Mouse (Mus musculus): ENCODE data around the gene Mapre1.
"Not testable (repeated sequence)": the region's sequence is repeated elsewhere in the genome, so short reads cannot be mapped to it uniquely, and the experiment has no call there.

Gene Mapre1

GRCm38 (mm10) chr2:153740500-153741436 lies at the start of gene Mapre1:
Gene Mapre1, plus strand, starts transcription at chr2:153741274.
- peak; percentile 99 for DNase-seq

GRCm38 (mm10) chr2:153693413-153693812 lies 47.7 kb upstream of the Mapre1 start:
- not testable (repeated sequence) for DNase-seq

GRCm38 (mm10) chr2:153694462-153695085 lies 46.5 kb upstream of the Mapre1 start:
- peak; percentile 13 to 15 for DNase-seq

DNA sequence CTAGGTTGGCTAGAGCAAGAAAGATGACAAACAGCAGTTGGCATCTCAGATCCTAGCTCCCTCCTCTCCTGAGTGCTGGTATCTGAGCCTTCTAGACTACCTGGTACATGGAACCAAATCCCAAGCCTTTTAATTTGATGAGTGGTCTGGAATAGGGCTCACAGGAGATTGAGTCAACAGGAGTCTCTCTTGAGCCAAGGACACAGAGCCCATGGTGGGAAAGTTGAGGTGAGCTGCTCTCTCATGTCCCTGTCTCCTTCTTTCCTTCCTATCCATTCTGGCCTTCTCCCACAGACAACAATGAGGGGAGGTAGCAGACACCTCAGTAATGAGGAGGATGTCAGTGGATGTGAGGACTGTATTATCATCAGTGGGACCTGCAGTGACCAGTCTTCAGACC lies 44.7 kb upstream of the Mapre1 start, which contains the start of gene Dnmt3c:
TSS of gene Dnmt3c (plus strand) at position 301 of the 400 bp plus-strand sequence.
- DNase-seq, result no peak

DNA sequence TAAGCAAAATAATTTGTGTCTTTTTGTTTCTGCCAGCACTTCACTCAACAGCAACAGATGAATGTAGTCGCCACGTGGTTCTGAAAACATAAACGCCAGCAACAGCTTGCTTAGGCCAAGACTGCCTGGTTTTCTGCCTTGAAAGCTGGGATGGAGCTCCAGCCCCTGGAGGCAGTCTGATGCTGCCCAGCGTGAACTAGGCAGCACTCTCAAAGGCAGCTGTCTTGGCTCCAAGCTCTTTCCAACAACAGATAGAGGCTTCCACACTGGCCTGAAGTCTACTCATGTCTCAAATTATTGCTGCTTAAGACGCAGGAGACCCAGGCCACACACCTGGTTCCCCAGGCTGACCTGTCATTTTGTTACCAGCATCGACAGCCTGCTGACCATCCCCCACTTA lies 37.7 kb upstream of the Mapre1 start:
- no peak for DNase-seq

GRCm38 (mm10) chr2:153710701-153711330 lies 30.3 kb upstream of the Mapre1 start:
- peak in 1 of 2 experiments; percentile 12 for DNase-seq

DNA sequence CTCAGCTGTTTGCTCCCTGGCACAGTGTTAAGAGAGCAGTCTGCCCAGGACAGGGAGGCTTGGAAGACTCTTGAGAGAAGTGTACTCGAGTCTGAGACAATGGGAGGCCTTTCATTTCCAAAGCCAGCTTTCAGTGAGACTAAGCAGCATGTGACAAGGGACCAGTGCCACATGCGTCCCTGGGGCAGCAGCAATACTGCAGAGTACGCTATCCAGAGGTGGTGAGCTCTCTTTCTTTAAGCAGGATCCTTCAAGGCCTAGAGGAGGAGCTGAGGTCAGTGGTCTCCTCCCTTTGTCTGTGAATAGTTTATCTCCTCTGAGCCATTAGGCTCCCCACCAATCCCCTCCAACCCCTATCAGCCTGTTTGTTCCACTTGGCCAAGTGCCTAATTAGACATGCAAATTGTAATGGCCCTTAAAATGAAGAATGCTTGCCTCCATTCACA lies 28.4 kb upstream of the Mapre1 start:
- DNase-seq, result no peak

DNA sequence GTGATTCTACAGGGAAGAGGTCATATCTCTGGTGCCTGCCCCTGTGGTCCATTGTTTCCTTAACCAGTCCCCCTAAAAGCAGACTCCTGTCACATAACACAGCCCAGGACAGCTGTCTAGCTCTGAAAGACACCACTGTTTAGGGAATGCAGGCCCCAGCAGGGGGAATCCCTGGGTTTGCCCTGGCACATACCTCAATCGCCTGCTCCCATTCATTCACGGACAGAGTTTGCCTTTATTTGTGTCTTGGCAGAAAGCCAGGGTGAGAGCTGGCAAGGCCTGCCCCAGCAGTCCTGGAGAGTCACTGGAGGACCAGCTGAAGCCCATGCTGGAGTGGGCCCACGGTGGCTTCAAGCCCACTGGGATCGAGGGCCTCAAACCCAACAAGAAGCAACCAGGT lies 27.8 kb upstream of the Mapre1 start:
- DNase-seq, result no peak

DNA sequence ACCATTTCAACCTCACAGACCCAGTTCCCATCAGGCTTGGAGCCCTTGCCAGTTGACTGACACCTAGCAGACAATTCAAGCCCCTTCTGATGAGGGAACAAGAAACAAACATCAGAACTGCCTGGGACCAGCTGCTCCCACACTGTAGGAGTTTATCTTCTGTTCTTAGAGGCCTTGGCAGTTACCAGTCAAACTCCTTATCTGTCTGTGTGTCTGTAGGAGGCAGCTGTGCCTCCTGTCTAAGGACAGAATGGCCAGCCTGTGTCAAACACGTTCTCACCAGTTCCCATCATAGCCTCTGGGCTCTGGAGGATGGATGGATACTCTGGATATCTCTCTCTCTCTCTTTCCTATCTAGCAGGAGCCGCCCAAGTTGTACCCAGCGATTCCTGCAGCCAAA lies 23.2 kb upstream of the Mapre1 start:
- not testable (repeated sequence) for DNase-seq

GRCm38 (mm10) chr2:153723098-153723497 lies 18.0 kb upstream of the Mapre1 start:
- no peak for DNase-seq

GRCm38 (mm10) chr2:153724424-153724823 lies 16.6 kb upstream of the Mapre1 start:
- DNase-seq, result no peak

DNA sequence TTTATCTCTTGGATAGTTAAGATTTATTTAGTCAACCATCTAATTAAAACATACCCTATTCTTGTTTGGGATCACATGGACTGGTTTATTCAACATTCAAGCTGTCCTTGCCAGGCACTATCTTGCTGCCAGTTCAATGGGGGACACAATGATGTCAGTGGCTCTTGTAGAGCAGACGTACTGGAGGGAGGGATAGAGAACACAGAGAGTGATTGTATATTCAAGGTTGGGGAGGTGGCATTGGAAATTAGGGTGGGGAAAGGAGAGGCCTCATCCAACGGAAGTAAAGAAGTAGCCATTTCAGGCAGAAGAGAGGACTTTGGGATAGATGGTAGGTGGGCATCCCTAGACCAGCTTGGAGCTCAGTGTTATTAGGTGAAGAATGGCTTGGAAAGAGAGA lies 16.2 kb upstream of the Mapre1 start:
- DNase-seq, result no peak

GRCm38 (mm10) chr2:153725291-153725690 lies 15.8 kb upstream of the Mapre1 start:
- DNase-seq, result no peak

- peak in 1 of 2 experiments; percentile 8 for DNase-seq
These were observed 7.0 kb upstream of the Mapre1 start for GRCm38 (mm10) chr2:153734033-153734432.

GRCm38 (mm10) chr2:153741437-153742065 lies 477 bp downstream of the Mapre1 start:
- DNase-seq, result peak in 1 of 2 experiments; percentile 63

DNA sequence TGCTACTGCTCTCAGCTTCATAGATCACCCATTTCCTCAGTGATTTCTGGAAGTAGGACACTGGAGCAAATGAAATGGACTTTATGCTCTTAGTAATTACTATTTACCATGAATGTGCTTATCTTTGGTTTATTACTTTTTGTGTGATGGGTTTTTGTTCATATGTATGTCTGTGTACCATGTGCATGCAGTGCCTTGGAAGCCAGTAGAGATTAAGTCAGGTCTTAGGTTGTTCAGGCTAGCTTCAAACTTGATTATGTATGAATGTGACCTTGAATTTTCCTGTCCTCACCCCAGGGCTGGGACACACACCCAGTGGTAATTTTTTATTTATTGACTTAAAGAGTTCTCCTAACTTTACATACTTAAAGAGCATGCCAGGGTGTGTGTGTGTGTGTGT lies 6.9 kb downstream of the Mapre1 start:
- no peak for DNase-seq

DNA sequence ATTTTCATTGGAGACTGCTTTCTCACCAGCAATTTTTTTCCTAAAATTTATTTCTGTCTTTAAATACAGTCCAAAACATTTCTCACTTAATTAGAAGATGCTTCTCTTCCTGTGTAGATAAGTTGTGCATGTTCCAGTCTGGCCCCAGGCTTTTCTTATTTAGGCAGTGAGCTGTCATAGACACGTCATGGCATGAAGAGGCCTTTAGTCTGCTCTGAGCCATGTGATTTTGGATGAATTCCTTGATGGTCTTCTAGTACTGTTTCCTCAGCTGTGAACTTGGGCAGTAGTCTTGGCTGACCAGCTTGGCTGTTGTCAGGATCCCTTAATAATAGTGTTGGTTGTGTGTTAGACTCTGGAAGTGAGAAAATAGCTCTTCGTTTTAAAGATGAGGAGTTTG lies 9.3 kb downstream of the Mapre1 start:
- DNase-seq, result no peak

DNA sequence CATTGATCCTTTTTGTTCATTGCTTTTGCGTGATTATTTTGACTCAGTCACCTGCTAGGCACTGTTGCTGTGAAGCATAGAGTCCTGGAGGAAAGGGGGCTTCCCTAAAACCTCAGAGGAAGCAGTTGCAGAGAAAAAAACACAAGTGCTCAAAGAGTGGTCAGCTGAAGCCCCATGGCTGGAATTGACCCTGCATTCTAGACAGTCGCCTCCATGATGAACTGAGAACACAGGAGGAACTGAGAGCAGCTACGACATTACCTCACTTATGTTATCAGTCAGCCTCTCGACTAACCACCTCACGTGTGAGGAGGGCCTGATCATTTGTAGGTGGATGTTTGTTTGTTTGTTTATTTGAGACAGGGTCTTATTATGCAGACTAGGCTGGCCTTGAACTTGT lies 21.0 kb downstream of the Mapre1 start:
- no peak for DNase-seq

GRCm38 (mm10) chr2:153767484-153767883 lies 26.4 kb downstream of the Mapre1 start:
- DNase-seq, result no peak

GRCm38 (mm10) chr2:153768881-153769280 lies 27.8 kb downstream of the Mapre1 start:
- no peak for DNase-seq

DNA sequence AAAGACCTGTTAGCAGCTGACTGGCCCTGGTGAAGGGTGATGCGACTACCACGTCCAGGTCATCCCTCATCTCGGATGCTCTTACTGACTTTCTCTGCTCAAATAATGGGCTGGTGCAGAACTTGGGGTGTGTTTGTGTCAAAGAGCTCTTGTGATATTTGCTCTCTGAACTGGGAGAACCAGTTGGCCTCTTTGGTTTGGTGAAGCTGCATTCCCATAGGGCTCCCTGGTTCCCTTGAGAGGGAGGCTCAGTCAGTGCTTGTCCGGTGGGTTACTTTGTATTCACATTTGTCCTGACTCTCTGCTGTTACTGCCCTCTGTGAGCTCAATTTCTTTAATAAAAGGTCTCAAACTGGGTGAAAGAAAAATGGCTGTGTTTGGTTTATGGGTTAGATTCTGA lies 31.9 kb downstream of the Mapre1 start:
- DNase-seq, result no peak

- no peak for DNase-seq
These were observed 34.4 kb downstream of the Mapre1 start for GRCm38 (mm10) chr2:153775472-153775871.

All from thymus, adult 18-20 months (tissue).